Mouse (Mus musculus) cortical plate, adult 2 months (tissue): ENCODE measurements around the gene Prmt3. TPM values are rescaled to one million over a fixed set of nuclear protein-coding genes. Genes with fewer than 3 reads are reported as not detected.

Experiments
- H3K27ac ChIP-seq: fragments of 200-500 bp; 2 replicates; pipeline ENCODE4 v1.5.1; 2012; ENCODE audit warnings: low read length, control low read depth, inconsistent platforms; ENCODE audit not compliant: insufficient read depth
- H3K4me1 ChIP-seq: fragments of 200-500 bp; 2 replicates; pipeline ENCODE4 v1.6.1; 2011; ENCODE audit warnings: low read length; ENCODE audit not compliant: control insufficient read depth, insufficient read depth
- H3K4me3 ChIP-seq: fragments of 200-500 bp; 2 replicates; pipeline ENCODE4 v1.5.1; 2011; ENCODE audit warnings: mild to moderate bottlenecking, low read length, control low read depth; ENCODE audit not compliant: insufficient read depth
- CTCF ChIP-seq: fragments of 200-500 bp; IDR thresholded peaks from 2 replicates; pipeline ENCODE4 v1.5.1; 2011; ENCODE audit warnings: mild to moderate bottlenecking, control low read depth, low read length; ENCODE audit not compliant: insufficient read depth; ENCODE audit errors: extremely low read depth
- POLR2A ChIP-seq: fragments of 200-500 bp; IDR thresholded peaks from 2 replicates; pipeline ENCODE4 v1.6.1; 2011; ENCODE audit warnings: mild to moderate bottlenecking, low read length, control low read depth; ENCODE audit not compliant: insufficient read depth; ENCODE audit errors: extremely low read depth
- polyA plus RNA-seq: library from polyadenylated mRNA; depleted of rRNA; stranded (reverse); fragments of >200 nt; gene quantifications from 2 replicates; pipeline ENCODE4 v1.2.3, GENCODE M21; 2012

The Prmt3 gene
- polyA plus RNA-seq, 1 experiment: 28.0 TPM

DNA sequence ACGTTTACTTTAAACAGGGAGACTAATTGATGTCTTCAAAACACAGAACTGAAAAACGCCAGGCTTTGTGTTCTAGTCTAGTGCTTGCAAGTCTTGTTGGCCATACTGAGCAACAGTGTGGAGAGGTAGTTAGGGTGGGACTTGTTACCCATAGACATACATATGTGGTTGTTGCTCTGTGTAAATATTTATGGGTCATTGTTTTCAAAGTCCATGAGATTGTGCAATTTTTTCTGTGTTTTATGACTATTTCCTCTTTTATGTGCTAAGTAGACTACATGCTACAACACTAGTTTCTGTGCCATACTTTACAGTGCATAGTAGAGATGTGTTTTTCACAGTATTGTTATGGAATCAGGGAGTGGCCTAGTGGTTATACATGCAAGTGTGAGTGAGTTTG, 16.2 kb downstream of the Prmt3 start:
- Histone ChIP-seq H3K27ac (no peak overlapping the region), H3K4me3 (no peak overlapping the region), H3K4me1 (no peaks in the 10 kb centered on the region)
- TF ChIP-seq POLR2A: no peak
- no peak for TF ChIP-seq CTCF

DNA sequence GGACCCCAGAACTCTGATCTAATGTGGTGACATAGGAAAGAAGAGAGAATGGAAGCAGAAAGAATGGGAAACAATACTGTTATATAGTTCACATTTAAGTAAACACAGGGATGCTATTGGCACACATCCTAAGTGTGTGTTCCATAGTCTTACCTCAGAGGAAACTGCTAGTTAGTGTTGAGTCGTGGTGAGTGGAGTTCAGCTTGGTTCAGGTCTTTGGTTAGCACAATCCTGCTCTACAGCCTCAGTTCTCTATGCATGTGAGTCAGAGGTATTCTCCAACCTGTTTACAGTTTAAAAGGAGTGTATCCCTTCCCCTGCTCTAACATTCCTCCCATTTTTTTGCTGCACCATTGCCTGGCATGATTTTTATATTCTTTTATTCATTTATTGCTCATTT, 19.0 kb downstream of the Prmt3 start:
- Histone ChIP-seq H3K4me3 (no peak overlapping the region), H3K4me1 (no peaks in the 10 kb centered on the region), H3K27ac (no peak overlapping the region)
- TF ChIP-seq POLR2A (no peak), CTCF (no peak)

DNA sequence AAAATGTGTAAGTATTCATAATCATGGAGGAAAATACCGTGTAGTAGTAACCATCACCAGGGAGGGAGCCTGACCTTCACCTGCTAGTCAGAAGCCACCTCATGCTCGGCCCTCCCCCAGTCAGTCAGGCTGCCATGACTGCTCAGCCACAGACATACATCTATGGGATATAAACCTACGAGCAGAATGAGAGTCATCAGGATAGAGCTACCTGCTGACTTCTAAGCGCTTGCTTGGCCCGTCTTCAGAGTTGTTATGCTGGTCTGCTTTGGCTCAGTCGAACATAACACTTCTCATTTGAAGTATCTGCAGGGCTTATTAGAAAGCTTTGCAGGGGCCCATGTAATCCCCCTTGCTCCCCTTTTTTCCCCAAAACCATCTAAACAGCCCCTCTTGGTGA, 25.4 kb downstream of the Prmt3 start:
- TF ChIP-seq CTCF: no peak
- TF ChIP-seq POLR2A: no peak
- Histone ChIP-seq H3K4me3 (no peak overlapping the region), H3K27ac (no peak overlapping the region), H3K4me1 (no peaks in the 10 kb centered on the region)

DNA sequence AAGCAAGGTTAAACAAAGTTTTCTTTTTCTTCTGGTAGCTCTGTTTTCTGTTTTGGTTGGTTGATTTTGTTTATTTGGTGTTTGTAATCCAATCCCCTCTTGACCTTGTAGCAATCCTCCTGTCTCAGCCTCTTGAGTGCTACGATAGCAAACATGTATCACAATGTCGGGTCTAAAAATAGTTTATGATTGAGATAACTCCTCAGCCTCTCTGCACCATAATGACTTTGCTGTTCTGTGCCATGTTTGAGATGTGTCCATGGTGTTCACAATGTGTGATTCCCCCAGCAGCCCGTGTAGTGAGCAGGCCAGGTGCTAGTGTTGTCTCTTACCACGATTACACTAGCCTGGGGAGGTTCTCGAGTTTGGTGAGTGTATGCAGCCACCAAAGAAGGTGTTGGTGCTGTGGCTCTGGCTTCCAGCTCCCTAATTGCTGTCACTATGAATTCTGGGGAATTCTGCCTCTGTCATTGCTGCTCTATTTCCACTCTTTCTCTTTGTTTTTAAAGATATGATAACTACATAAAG, 26.6 kb downstream of the Prmt3 start:
- H3K4me3 ChIP-seq: no peak overlapping the region
- TF ChIP-seq POLR2A (no peak), CTCF (no peak)
- no peaks in the 10 kb centered on the region for H3K4me1 ChIP-seq
- H3K27ac ChIP-seq: no peak overlapping the region

DNA sequence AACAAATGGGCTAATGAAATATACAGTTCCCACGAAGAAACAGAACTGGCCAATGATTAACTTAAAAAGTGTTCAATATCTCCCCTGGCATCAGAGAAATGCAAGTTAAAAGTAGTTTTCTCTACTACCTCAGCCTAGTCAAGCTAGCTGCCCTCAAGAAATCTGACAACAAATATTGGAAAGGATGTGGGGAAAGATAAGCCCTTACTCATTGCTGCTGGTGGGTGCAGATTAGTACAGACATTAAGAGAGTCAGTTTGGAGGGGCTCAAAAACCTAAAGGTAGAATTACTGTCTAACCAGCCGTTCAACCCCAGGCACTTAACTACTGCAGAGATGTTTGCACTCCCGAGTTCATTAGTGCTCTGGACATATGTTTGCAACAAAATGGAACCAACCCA, 27.5 kb downstream of the Prmt3 start:
- no peak overlapping the region for H3K27ac ChIP-seq
- no peak overlapping the region for H3K4me3 ChIP-seq
- H3K4me1 ChIP-seq: no peaks in the 10 kb centered on the region
- TF ChIP-seq CTCF (no peak), POLR2A (no peak)

DNA sequence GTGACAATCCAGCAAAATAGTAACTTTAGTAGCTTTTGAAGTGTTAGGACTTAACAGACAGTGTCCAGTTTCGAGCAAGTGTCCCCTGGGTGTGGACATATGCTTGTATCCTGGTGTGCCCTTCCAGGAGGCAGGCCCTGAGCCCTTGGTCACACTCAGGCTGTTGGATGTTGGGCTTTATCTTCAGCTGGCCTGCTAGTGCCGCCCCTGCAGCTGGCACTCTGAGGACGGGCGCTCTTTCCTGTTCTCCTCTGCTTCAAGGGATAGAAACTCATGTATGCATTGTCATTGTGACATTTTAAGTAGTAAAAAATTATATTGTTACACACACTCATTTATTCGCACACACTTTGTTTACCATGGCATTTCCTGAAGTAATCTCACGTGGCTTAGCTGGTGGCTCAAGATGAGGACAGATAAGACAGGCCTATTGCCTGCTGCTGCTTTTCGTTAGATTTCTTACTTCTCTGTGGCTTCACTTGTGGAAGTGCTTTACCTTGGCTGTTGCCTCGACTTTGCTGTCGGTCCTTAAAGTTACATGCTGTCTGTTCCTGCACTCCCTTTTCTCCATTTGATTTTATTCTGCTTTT, 29.0 kb downstream of the Prmt3 start:
- Histone ChIP-seq H3K4me3 (no peak overlapping the region), H3K4me1 (no peaks in the 10 kb centered on the region), H3K27ac (no peak overlapping the region)
- TF ChIP-seq CTCF (no peak), POLR2A (no peak)

DNA sequence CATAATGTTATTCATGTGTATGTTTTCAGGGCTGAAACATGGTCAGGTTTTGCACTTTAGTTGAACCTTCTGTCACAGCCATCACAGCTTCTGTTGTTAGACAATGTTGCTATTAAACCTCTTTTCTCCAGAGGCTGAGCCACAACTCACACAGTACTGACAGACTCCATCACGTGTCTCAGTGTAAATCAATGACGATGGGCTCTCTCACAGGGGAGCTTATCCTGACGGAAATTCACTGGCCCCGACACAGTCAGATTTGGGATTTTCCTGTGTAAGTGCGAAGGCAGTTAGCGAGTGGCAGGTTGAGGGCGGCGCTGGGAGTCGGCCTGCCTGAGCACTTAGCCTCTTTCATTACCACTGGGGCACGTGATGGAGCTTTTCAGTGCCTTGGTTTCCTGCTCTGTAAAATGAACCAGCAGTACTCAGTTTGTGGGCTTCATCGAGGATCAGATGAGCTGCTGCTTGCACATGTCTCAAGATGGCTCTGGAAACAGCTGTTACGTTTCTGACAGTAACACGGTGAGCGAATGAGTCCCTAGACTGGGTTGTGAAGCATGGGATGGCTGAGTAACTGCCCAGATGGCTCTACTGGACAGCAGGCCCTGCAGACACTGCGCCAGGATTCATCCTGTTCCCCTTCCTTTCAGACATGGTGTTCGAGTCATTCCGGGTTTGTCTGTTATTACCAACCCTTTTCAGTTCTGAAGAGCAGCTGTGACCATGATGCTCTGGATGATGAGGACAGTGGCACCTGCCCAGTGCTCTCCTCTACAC, 29.9 kb downstream of the Prmt3 start:
- Histone ChIP-seq H3K27ac (no peak overlapping the region), H3K4me3 (no peak overlapping the region), H3K4me1 (no peaks in the 10 kb centered on the region)
- TF ChIP-seq CTCF: no peak
- no peak for TF ChIP-seq POLR2A

DNA sequence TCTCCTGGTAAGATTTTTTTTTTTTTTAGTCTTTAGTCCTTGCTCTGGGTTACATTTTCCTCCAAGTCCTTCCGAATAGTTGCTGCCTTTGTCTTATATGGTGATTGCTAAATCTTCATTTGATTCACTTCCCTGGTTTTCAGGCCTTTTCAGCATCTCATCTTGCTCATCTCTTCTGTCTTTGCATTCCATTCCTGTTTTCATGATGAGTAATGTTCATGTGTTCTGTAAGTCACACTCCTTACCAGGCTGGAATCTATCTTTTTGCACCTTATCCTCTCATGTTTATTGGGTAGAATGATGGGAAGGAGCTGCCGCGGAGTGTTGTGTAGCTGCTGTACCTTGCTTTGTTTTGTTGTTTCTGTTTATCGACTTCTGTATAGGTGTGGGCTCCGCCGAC, 31.0 kb downstream of the Prmt3 start:
- no peak for TF ChIP-seq POLR2A
- no peak for TF ChIP-seq CTCF
- no peaks in the 10 kb centered on the region for H3K4me1 ChIP-seq

DNA sequence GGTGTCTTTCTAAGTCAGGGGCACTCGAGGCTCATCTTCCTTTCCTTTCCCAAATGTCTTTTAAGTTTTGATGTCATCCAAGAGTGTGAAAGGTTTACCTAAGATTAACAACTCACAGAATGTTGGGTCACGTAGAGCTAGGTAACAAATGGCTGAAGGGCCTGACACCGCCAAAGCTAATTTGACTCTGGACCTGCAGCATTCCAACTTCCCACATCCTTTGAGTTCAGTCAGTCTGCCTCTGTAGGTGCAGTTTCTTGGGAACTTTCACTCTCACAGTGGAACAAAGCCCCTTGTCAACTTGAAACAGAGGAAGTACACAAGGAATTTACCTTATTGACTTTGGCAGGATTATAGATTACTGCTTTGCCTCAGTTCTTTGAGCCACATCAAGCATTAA, 31.4 kb downstream of the Prmt3 start:
- no peak for TF ChIP-seq POLR2A
- no peak for TF ChIP-seq CTCF
- Histone ChIP-seq H3K4me1 (no peaks in the 10 kb centered on the region), H3K27ac (no peak overlapping the region), H3K4me3 (no peak overlapping the region)

More for the DNA sequence above, 31.0 kb downstream of the Prmt3 start:
- H3K4me3 ChIP-seq: no peak overlapping the region
- no peak overlapping the region for H3K27ac ChIP-seq

DNA sequence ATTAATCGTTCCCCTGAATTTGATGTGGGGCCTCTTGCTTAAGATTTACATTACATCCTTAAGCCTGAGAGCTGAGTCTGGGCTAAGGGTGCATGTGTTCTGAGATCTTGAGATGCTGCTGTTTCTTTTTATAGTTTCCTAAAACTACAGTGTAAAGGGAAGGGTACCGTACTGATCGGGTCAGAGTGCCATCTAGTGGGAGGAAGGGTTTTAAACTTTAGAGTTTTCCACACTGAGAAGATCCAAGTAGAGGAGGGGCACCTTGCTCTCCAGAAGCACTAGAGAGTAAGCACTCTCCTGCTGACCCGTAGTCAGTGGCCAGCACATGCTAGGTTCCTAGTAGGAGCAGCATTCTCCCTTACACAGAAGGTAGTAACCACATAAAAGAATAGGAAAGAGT, 33.2 kb downstream of the Prmt3 start:
- no peak overlapping the region for H3K27ac ChIP-seq
- no peaks in the 10 kb centered on the region for H3K4me1 ChIP-seq
- H3K4me3 ChIP-seq: no peak overlapping the region
- TF ChIP-seq POLR2A (no peak), CTCF (peak; percentile 24; the same call in 1 of the 2 replicates)

DNA sequence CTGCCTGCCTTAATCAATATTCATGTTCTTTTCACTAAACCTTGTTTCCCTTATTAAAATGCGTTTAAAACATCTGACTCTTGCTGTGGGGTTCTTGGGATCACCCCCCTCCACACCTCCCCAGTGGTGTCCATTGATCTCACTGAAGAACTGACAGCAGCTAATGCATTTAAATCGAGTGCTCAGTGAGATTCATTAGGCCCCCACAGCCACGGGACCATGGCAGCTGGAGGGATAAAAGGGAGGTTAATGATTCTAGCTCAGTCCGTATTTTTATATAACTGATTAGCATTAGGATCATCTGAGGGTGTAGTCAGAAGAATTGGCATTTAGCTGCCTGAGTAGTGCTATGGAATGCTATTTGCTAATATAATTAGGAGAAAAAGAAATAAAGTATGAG, 41.2 kb downstream of the Prmt3 start:
- Histone ChIP-seq H3K27ac (no peak overlapping the region), H3K4me3 (no peak overlapping the region), H3K4me1 (no peaks in the 10 kb centered on the region)
- no peak for TF ChIP-seq POLR2A
- TF ChIP-seq CTCF: no peak
